Mouse (Mus musculus) embryo, embryonic 10 days (tissue): ENCODE measurements at regions not wholly inside any gene's neighbourhood (a gene's known extent, or its start where the extent isn't known, plus 50 kb on each side); places are given as distances from the start of the nearest gene placed in this dataset.
A peak's percentile ranks its signal among the peaks of the same experiment; 100 is the strongest.

ENCODE experiments used
- DNase-seq: peaks from one replicate; pipeline ENCODE4 v3.0.0-alpha.2; 2015; ENCODE audit warnings: low spot score

- peak; percentile 69 for DNase-seq
Measured at GRCm38 (mm10) chr8:90635766-90636492, 181.3 kb downstream of the Gm19935 start.

- DNase-seq, result no peak
Measured at GRCm38 (mm10) chr8:90630796-90631195, 186.4 kb downstream of the Gm19935 start.

DNA sequence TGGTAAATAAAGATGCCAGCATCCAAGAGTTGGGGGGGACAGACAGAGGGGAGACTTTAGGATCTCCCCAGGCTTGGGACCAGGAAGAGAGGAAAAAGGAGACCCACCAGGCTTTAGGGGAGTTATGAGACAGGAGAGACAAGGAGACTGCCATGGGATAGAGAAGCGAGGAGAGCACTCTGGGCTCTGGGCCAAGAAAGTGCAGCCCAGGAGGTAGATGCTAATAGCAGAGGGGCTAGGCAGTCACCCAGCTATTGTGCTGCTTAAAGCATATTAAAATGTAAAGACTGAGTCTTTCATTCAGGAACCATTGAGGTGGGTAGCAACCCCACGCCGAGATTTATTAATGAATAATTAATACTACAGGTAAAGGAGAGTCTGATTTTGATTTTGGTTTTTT, 208.8 kb downstream of the Gm19935 start:
- no peak for DNase-seq

GRCm38 (mm10) chr8:90600946-90601695, 216.1 kb downstream of the Gm19935 start:
- no peak for DNase-seq

DNA sequence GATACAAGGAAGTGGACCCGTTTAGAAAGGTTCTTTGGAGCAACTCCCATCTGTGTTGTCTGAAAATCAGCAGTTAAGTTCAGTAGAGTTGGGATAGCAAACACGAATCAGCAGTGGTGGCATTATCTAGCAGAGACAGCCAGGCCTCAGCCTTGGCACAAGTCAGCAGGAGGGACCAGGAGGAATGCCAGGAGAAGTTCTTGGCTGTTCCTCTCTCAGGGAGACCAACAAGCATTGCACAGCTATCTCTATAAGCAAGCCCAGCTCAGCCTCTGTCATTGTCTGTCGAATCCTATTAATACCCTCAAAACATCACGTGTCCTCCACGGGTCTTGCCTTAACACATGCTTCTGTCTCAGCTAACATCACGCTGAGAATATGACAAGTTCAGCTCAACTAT, 219.8 kb downstream of the Gm19935 start:
- no peak for DNase-seq

DNA sequence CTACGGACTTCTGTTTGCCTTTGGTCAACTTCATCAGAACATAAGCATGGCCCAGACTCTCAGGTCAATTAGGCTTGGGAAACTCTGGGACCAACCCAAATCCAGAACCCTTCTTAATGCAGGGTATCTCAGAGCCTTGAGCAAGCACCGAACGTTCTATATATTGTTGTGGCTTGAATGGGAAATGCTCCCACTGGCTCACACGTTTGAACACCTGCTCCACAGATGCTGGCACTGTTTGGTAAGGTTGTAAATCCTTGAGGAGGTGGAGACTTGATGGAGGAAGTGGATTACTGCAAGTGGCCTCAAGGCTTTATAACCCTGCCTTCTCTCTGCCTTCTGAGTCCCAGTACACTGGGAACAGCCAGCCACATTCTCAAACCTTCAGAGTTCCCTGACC, 231.3 kb upstream of the Tox3 start:
- no peak for DNase-seq

- DNase-seq, result no peak
Measured at GRCm38 (mm10) chr8:90576976-90577375, 228.8 kb upstream of the Tox3 start.

GRCm38 (mm10) chr8:90574676-90575075, 226.5 kb upstream of the Tox3 start:
- no peak for DNase-seq

DNA sequence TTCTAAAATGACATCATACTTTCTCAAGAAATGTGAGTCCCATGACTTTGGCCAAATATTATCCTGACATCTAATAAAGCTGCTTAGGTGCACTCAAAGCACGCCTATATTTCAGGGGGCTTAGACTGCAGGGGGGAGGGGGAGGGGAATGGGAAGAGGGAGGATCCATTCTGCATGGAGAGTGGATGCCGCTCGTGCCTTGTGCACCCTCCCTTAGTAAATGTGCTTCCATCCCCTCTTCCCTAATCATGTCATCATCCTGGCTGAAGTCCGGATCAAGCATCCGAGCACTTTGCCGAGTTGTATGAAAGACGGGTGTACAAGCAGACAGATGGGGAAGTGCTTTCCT, 207.9 kb upstream of the Tox3 start:
- DNase-seq, result no peak

DNA sequence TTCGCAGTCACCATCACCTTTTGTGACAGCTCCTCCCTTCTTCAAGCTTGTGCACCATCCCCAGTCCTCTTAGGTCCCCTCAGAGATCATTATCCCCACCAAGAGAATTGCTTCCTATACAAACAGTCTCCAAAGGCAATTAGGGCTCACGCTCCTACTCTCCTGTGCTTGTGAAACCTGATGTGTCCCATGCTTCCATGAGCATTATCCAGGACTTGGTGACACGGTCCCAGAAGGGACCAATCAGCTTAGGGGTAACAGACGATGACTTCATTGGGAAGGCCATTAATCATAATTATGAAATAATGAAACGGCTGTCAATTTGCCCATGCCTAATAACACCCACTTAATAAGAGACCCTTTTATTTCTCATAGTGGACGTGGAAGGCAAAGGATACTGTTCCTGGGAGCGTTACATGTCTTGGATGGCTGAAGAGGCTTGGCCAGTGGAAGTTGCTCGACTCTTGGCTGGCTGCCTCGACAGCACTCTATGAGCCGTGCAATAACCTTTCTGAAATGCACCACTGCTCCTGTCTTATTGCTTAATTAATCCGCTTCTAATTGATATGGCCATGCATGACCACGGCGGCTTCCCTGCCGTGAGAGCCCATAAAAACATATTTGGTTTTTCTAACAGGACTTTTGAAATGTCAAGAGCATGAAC, 207.4 kb upstream of the Tox3 start:
- DNase-seq, result no peak

- peak; percentile 30 for DNase-seq
Measured at GRCm38 (mm10) chr8:90547276-90547675, 199.1 kb upstream of the Tox3 start.

DNA sequence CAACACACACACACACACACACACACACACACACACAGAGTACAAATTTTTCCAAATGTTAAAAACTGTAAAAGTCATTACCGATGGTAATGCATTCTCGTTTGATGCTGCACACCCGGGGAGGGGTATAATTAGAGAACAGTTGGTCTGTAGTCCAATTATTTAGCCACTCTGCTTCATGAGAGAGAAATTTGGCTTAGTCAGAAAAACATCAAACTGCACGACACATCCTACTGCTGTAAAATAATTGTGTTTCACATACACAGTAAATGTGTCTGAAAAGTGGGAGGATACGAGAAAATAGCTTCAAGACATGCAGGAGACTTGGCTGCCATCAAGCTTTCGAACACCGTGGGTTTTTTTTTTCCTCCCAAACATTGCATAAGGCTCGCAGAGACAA, 194.5 kb upstream of the Tox3 start:
- no peak for DNase-seq

DNA sequence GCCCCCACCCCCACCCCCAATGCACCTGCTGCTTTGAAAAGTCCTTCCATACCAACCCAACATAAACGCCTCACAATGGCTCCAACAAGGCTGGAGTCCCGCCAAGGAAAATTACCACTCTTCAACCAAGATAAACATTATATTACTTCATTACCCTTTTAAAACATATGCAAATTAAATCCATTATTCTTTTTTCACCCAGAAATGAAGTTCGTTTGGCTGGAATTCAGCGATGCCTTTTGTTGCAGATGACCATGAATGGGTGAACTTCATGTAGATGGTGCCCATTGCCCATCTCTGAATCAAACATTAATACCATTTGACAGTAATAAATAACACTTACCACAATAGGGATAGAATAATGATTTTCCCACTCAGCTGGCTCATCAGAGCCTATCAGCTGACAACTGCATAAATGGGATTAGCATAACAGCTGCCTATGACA, 188.1 kb upstream of the Tox3 start:
- DNase-seq, result no peak

GRCm38 (mm10) chr8:90535515-90536156, 187.5 kb upstream of the Tox3 start:
- no peak for DNase-seq

- DNase-seq, result no peak
Measured at GRCm38 (mm10) chr8:90521393-90521792, 173.2 kb upstream of the Tox3 start.

- peak; percentile 60 for DNase-seq
Measured at GRCm38 (mm10) chr8:90520186-90520585, 172.0 kb upstream of the Tox3 start.

DNA sequence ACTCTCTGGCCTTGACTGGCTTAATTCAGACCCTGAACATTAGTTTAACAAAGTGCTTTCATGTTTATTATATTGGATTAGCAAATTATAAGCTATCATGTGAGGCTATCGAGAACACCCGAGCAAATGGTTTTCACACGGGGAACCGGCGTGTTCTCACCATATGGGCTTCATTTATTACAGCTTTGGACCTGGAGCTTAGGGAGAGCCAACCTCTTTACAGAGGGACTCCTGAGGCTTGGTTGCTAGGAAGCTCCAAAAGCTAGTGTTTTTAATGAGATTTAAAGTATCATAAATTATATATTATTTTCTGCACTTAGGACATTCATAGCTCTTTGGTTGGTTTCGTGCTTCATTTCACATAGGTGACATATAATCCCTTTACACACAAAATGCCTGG, 171.4 kb upstream of the Tox3 start:
- DNase-seq, result no peak

- DNase-seq, result no peak
Measured at GRCm38 (mm10) chr8:90514191-90514590, 166.0 kb upstream of the Tox3 start.

DNA sequence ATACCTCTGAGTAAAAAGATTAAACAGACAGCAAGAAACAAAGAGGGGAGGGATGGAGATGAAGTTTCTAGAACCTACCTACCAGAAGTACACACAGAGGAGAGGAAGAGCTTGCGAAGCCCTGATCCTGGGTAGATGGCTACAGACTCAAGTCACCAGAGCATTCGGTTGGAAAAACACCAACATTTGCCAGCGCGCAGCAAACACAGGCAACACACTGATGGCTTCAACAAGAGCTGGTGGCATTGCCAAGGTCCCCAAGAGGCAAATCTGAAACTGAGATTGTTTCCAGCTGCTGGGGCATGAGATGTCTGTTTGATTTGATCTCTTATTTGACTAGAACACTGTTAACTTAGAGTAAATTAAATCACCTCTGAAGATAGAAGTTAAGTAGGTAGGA, 165.5 kb upstream of the Tox3 start:
- DNase-seq, result no peak

DNA sequence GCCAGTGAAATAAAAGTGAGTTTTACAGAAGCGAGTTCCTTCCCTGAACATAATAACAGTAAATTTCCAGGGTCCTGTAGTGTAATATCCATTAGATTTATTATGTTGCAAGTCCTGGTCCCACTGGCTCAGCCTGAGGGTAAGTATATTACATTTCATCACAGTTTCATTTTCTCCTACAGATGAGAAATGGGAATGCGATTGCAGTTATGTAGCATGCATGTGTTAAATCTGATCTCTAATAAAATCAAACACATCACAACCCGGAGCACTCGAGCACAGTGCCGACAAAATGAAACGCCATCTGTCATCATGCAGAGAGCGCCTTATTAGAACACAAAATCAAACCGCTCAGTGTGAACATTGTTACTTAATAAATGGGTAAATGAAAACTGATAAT, 165.0 kb upstream of the Tox3 start:
- no peak for DNase-seq

- no peak for DNase-seq
Measured at GRCm38 (mm10) chr8:90512594-90512993, 164.5 kb upstream of the Tox3 start.

GRCm38 (mm10) chr8:90504521-90504920, 156.4 kb upstream of the Tox3 start:
- no peak for DNase-seq

GRCm38 (mm10) chr8:90503306-90503705, 155.2 kb upstream of the Tox3 start:
- no peak for DNase-seq
